Mouse (Mus musculus): Measurements from ENCODE around the gene Heatr5b. TPM values are rescaled to one million over a fixed set of nuclear protein-coding genes. Genes with fewer than 3 reads are reported as not detected.
A peak's percentile ranks its signal among the peaks of the same experiment; 100 is the strongest.

Gene Heatr5b
- polyA plus RNA-seq, 1 experiment from 2014 or later: 12.7 TPM

DNA sequence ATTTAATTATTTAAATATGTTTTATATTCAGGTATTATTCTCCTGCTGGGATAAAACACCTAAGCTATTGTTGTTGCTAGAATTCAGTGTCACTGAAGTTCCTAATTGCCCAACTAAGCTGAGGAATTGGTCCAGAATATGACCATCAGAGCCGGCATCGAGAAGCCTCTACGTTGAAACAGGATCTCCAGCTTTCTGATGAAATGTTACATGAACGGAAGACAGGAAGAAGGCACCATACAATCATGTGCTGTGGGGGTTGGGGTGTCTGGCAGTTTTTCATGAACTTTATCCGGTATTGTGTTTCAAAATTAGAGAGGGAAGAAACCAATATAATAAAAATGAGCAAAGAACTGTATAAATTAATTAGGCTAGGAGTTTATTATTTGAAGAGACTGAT is 71.9 kb downstream of the Heatr5b start:
- H3K4me1 ChIP-seq: no peaks in the 10 kb centered on the region
- no peaks in the 10 kb centered on the region for H3K27me3 ChIP-seq
- no peaks in the 10 kb centered on the region for H3K9me3 ChIP-seq
- 77% methylated on average over 5 of the region's 5 CpGs for WGBS
- no peak for ATAC-seq (ENCODE audit: borderline replicate concordance, extremely low read depth, low FRiP score, low TSS enrichment)
- H3K4me3 ChIP-seq: no peak overlapping the region
- H3K4me2 ChIP-seq: no peak overlapping the region
- no peak overlapping the region for H3K27ac ChIP-seq
- no peak overlapping the region for H3K9ac ChIP-seq
- peaks cover 35% of the 10 kb centered on the region for H3K36me3 ChIP-seq

DNA sequence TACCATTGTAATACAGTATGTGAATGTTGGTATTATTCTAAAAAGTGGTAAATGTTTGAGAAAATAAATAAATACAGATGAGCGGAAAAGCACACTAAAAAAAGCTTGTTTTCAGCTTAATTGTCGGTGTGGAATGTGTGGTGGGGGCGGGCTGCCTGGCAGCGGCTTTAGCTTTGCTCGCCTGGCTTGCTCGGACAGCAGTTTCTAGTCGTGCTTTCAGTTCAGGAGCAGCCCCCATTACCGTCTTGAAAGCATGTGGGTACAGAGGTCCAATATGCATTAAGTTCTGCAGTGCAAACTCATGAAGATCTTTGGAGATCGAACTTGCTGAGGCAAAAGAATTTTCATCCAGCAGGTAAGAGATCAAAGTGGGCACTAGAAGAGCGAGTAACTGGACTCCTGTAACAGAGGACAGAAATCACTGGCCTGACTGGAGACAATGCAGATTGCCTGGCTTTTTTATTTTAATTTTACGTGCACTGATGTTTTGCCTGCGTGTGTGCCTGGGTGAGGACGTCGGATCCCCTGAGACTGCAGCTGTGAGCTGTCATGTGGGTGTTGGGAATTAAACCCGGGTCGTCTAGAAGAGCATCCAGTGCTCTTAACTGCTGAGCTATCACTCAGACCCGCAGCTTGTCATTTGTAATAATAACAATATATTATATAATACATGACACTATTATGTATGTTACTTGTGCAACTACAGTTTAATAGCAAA is 82.1 kb downstream of the Heatr5b start:
- H3K9ac ChIP-seq: no peak overlapping the region
- no peaks in the 10 kb centered on the region for H3K4me1 ChIP-seq
- no peak overlapping the region for H3K4me3 ChIP-seq
- 45% methylated on average over 17 of the region's 17 CpGs for WGBS
- H3K4me2 ChIP-seq: no peak overlapping the region
- no peak for ATAC-seq (ENCODE audit: borderline replicate concordance, extremely low read depth, low FRiP score, low TSS enrichment)
- H3K27me3 ChIP-seq: no peaks in the 10 kb centered on the region
- H3K9me3 ChIP-seq: no peaks in the 10 kb centered on the region
- no peak overlapping the region for H3K27ac ChIP-seq
- no peaks in the 10 kb centered on the region; the same call in 1 of the 2 replicates for H3K36me3 ChIP-seq

DNA sequence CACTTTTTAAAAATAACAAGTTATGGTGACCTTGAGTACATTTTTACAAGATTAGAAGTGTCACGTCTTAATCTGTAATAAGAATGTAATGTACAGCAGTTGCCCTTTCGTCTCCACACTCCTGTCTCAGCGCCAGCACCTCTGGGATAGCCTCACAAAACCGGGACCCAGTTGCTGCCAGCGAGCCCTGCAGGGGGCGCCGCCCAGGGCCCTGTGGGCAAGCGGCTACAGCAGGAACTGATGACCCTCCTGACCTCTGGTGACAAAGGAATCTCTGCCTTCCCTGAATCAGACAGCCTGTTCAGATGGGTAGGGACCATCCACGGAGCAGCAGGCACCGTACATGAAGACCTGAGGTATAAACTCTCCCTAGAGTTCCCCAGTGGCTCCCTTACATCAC is 83.1 kb downstream of the Heatr5b start:
- Histone ChIP-seq H3K27me3 (no peaks in the 10 kb centered on the region), H3K4me3 (no peak overlapping the region), H3K27ac (no peak overlapping the region), H3K4me1 (no peaks in the 10 kb centered on the region), H3K9me3 (no peaks in the 10 kb centered on the region), H3K4me2 (no peak overlapping the region), H3K9ac (no peak overlapping the region), H3K36me3 (no peaks in the 10 kb centered on the region; the same call in 1 of the 2 replicates)
- no peak for ATAC-seq (ENCODE audit: borderline replicate concordance, extremely low read depth, low FRiP score, low TSS enrichment)
- 64% methylated on average over 10 of the region's 10 CpGs for WGBS

DNA sequence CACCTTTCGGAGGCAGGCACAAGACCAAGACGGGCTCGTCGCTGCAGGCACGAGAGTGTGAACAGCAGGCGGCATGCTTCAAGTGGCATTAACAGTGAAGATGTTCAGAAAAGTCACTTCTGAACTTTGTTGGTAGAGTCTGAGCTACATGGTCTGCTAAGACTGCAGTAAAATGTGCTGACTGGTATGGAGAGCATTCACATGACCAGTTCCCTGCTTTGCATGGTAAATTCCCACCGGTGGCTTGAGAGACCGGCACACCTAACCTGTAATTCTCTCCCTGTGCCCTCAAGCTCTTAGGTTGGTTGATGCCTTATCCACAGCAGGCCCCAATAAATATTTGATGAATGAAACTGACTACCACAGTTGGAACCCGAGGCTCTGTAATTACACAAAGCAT is 86.7 kb downstream of the Heatr5b start:
- Histone ChIP-seq H3K9me3 (no peaks in the 10 kb centered on the region), H3K4me2 (no peak overlapping the region), H3K27ac (no peak overlapping the region), H3K27me3 (no peaks in the 10 kb centered on the region), H3K9ac (no peak overlapping the region), H3K4me1 (no peaks in the 10 kb centered on the region), H3K36me3 (no peaks in the 10 kb centered on the region), H3K4me3 (no peak overlapping the region)
- WGBS: 83% methylated on average over 9 of the region's 9 CpGs
- no peak for ATAC-seq (ENCODE audit: borderline replicate concordance, extremely low read depth, low FRiP score, low TSS enrichment)

DNA sequence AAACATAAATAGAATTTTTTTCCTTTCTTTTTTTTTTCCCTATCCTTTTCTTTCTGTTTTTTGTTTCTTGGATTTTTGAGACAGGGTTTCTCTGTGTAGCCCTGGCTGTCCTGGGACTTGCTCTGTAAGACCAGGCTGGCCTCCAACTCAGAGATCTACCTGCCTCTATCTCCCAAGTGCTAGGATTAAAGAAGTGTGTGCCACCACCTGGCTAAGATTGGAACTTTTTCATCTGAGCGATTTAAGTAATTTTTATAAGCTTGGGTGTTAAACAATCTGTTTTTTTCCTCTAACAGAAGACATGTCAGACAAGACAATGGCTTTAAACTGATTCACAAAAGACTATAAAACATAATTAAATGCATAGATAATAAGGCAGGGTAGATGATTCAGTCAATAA is 96.7 kb downstream of the Heatr5b start:
- Histone ChIP-seq H3K4me2 (no peak overlapping the region), H3K36me3 (no peaks in the 10 kb centered on the region), H3K9me3 (no peaks in the 10 kb centered on the region), H3K27me3 (no peaks in the 10 kb centered on the region), H3K4me1 (peaks cover 15% of the 10 kb centered on the region), H3K27ac (no peak overlapping the region), H3K4me3 (no peak overlapping the region), H3K9ac (no peak overlapping the region)
- ATAC-seq (ENCODE audit: borderline replicate concordance, extremely low read depth, low FRiP score, low TSS enrichment): no peak
- 40% methylated on average over 1 of the region's 1 CpGs for whole genome bisulfite sequencing

DNA sequence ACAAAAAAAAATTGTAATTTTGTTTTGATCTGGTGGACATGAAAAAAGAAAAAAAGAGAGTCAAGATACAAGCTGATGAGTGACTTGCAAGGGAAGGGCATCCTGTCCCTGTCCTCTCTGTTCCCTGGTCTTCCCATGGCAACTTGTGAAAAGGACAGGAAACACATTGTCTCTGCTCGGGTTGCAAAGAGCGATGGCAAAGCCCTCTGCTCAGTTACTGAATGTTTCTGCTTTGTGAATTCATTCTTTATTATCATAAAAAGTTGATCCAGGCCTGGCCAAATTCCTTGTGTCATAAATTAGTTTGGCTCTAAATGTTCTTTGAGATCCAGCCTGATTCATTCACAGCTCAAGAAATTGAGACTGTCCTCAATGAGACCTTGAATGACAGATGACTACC is 97.4 kb downstream of the Heatr5b start:
- Histone ChIP-seq H3K27ac (no peak overlapping the region), H3K4me2 (no peak overlapping the region), H3K27me3 (no peaks in the 10 kb centered on the region), H3K9me3 (no peaks in the 10 kb centered on the region), H3K36me3 (no peaks in the 10 kb centered on the region), H3K9ac (no peak overlapping the region), H3K4me3 (no peak overlapping the region), H3K4me1 (peaks cover 15% of the 10 kb centered on the region)
- ATAC-seq (ENCODE audit: borderline replicate concordance, extremely low read depth, low FRiP score, low TSS enrichment): no peak
- WGBS: 50% methylated on average over 2 of the region's 2 CpGs

DNA sequence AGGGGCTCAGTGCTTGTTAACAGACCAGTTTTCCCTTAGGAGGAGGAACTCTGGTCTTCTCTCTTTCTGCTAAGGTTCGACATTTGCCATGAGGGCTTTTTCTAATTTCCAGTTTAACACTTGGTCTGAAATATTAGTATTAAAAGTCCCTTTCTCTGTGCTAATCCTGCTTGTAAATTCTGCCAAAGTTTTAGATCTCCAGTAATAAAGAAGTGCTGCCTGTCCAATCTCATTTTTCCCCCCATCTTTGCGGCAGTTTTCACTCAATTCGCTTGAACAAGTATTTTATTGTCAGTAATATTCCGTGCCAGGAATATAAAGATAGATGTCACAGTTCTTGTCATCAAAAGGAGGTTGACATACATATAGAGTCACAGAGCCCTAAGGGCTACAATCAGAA is 98.1 kb downstream of the Heatr5b start, which contains the start of gene Strn:
Gene Strn (minus strand): TSS at position 101 of the 400 bp plus-strand sequence.
- no peak for ATAC-seq (ENCODE audit: borderline replicate concordance, extremely low read depth, low FRiP score, low TSS enrichment)
- H3K4me1 ChIP-seq: peaks cover 15% of the 10 kb centered on the region
- H3K27ac ChIP-seq: peak within 1 kb of the TSS; percentile 94
- WGBS: 34% methylated on average over 4 of the region's 4 CpGs
- peak within 1 kb of the TSS; percentile 91 for H3K4me3 ChIP-seq
- no peaks in the 10 kb centered on the region for H3K36me3 ChIP-seq
- peak within 1 kb of the TSS; percentile 92 for H3K9ac ChIP-seq
- no peaks in the 10 kb centered on the region for H3K9me3 ChIP-seq
- H3K4me2 ChIP-seq: peak within 1 kb of the TSS; percentile 71
- H3K27me3 ChIP-seq: no peaks in the 10 kb centered on the region

DNA sequence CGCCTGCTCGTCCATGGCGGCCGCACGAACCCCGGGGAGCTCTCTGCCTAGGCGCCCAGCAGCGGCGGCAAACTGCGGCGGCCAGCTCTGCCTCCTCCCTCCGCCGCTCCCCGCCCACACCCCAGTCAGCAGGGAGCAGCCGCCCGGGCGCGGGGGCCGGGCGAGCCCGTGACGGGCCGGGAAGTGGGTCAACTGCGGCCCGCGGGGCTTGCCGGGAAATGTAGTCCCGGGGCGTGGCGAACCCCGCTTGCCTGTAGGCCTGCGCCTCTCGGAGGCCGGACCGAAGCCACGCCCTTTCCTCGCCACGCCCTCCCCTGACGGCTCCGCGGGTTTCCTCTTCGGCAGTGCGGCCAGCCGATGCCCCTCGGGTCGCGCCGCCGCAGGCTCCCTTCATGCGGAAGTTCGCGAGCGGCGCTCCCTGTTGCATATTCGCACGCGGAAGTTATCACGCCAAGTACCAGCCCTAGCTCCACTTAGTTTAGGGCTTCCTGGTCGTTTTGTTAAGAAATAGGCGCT is 98.6 kb downstream of the Heatr5b start:
- H3K36me3 ChIP-seq: no peaks in the 10 kb centered on the region
- H3K4me3 ChIP-seq: peak overlapping the region; percentile 91
- H3K27ac ChIP-seq: peak overlapping the region; percentile 94
- ATAC-seq (ENCODE audit: borderline replicate concordance, extremely low read depth, low FRiP score, low TSS enrichment): peak; percentile 98
- WGBS: under 1% methylated on average over 35 of the region's 60 CpGs
- H3K4me1 ChIP-seq: peaks cover 15% of the 10 kb centered on the region
- no peaks in the 10 kb centered on the region for H3K9me3 ChIP-seq
- peak overlapping the region; percentile 92 for H3K9ac ChIP-seq
- H3K4me2 ChIP-seq: peak overlapping the region; percentile 71
- H3K27me3 ChIP-seq: no peaks in the 10 kb centered on the region

DNA sequence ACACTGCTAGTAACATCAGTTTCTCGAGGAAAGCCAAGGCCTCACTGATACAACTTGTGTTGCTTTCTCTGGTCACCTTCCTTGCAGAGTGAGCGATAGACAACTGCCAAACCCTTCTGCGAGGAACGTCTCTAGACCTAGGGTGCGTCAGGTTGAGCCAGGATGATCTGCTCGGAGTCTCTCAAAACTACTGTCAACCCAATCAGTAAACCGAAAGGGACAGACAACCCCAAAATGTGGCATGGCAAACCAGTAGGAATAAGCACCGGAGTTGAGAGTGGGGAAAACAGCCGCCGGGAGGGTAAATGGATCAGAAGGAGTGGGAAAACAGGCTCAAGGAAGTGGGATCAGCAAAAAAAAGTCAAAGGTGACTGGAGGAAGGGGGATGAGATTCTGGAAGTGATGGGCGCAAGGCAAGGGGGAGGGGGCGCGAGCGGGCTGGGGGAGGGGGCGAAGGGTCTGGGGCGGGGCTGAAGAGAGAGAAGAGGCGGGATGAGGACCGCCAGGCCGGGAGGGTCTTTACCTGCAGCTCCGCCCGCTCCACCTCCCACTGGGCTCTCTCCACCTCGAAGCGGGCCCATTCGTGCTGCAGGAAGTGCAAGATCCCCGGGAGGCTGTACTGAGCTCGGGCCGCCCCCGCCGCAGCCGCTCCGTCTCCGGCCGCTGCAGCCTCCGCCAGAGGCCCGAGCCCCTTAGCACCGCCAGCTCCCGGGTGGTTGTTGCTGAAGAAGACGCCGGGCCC is 99.3 kb downstream of the Heatr5b start:
- Histone ChIP-seq H3K9me3 (no peaks in the 10 kb centered on the region), H3K36me3 (no peaks in the 10 kb centered on the region), H3K4me3 (peak overlapping the region; percentile 91), H3K27me3 (no peaks in the 10 kb centered on the region), H3K4me1 (peaks cover 15% of the 10 kb centered on the region), H3K9ac (peak overlapping the region; percentile 92), H3K27ac (peak overlapping the region; percentile 94), H3K4me2 (peak overlapping the region; percentile 71)
- ATAC-seq (ENCODE audit: borderline replicate concordance, extremely low read depth, low FRiP score, low TSS enrichment): peak; percentile 82
- under 1% methylated on average over 36 of the region's 39 CpGs for WGBS

DNA sequence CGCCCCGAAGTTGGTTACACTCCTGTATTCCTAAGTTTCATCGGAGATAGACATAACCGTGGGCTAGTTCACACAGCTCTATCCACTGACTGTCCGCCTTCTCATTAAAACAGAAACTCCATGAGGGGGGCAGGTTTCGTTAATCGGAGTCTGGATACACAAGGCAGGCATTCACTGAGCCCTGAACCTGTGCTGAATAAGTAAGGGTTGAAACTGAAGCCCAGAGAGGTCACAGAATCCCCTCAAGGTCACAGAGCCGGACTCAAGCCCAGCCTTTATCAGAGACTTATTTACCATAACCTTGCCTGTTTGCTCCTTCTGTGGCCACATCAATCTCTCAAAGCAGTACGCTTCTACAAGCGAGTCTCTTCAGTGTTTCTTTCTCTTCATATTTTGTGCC is 100.4 kb downstream of the Heatr5b start:
- Histone ChIP-seq H3K4me1 (peaks cover 15% of the 10 kb centered on the region), H3K9ac (no peak overlapping the region), H3K36me3 (no peaks in the 10 kb centered on the region), H3K4me2 (peak overlapping the region; percentile 71), H3K4me3 (peak overlapping the region; percentile 91), H3K9me3 (no peaks in the 10 kb centered on the region), H3K27ac (no peak overlapping the region), H3K27me3 (no peaks in the 10 kb centered on the region)
- ATAC-seq (ENCODE audit: borderline replicate concordance, extremely low read depth, low FRiP score, low TSS enrichment): no peak
- 60% methylated on average over 10 of the region's 10 CpGs for WGBS

DNA sequence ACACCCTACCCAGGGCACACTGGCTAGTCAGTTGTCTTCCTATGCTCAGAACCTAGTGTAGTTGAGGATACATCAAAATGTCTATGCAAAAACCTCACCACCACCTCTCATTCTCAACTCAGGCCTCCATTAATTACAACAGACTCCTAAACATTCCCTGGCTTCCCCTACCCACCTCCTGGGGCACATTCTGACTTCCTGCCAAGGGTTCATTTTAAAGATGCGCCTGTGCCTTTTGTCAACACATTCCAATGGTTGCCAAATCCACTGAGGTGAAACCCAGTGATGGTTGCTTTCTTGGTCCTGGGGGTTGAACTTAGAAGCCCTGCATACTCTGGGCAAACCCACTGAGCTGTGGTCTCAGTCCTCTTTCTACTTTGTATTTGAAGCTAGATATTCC is 103.1 kb downstream of the Heatr5b start:
- no peak for ATAC-seq (ENCODE audit: borderline replicate concordance, extremely low read depth, low FRiP score, low TSS enrichment)
- Histone ChIP-seq H3K4me2 (no peak overlapping the region), H3K27ac (no peak overlapping the region)

More for the DNA sequence above, 103.1 kb downstream of the Heatr5b start:
- no peaks in the 10 kb centered on the region for H3K9me3 ChIP-seq
- H3K27me3 ChIP-seq: no peaks in the 10 kb centered on the region
- WGBS: 67% methylated on average over 1 of the region's 1 CpGs
- H3K9ac ChIP-seq: no peak overlapping the region
- no peaks in the 10 kb centered on the region for H3K36me3 ChIP-seq
- H3K4me1 ChIP-seq: peaks cover 15% of the 10 kb centered on the region
- H3K4me3 ChIP-seq: no peak overlapping the region
